ENCODE assay signal across 9 mouse cellular contexts in the genomic region with DNA sequence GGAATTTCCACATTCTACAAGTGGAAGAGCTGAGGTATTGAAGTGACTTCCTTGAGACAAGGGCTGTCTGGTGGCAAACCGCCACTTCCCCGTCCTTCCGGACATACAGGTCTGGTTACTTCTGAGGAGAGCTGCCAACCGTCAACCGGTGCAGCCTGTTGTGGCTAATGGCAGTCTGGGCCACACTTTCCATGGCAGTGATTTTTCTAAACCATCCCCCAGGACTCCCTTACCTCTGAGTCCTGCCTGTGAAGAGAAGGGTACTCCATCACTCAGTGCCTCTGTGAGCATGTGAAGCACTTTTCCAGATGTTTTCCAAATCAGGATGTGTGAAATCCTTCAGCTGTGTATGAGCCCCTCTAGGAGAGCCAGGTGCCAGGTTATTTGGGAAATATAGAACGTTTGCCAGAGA.
DNase-seq lines count a peak whose midpoint lies in the region; ATAC-seq and TF ChIP-seq lines count a peak whose summit lies in the region.
"Had no signal": no experiment of that assay in that cellular context is flagged by ENCODE, and none has a peak within 500 bp of the region (broad histone marks: within the 10 kb centered on the region; RNA-seq: fewer than 3 reads in every experiment).

No protein-coding gene starts in this region.

- no peak overlapping the region for H3K4me3 ChIP-seq in embryonic facial prominence, embryonic 14.5 days (ENCODE audit: low read depth, low read length)
- H3K4me3 ChIP-seq in limb, embryonic 12.5 days (replicated peaks): no peak overlapping the region
- no peak overlapping the region for H3K4me3 ChIP-seq in neural tube, embryonic 11.5 days (ENCODE audit: low read depth, low read length)
- no peak overlapping the region for H3K4me3 ChIP-seq in cerebellum, adult 2 months (replicated peaks; ENCODE audit: insufficient read depth, low read depth, low read length)
- H3K4me3 ChIP-seq in layer of hippocampus, adult 2 months: no peak overlapping the region

- no peak overlapping the region for H3K4me2 ChIP-seq in embryonic facial prominence, embryonic 14.5 days (ENCODE audit: low read depth, low read length)
- no peak overlapping the region for H3K4me2 ChIP-seq in limb, embryonic 12.5 days
- no peak overlapping the region for H3K4me2 ChIP-seq in neural tube, embryonic 11.5 days (ENCODE audit: low read depth)

- no peak for TF ChIP-seq POLR2A in cerebellum, adult 2 months (IDR thresholded peaks at IDR 0.05; ENCODE audit: borderline replicate concordance, insufficient read depth, low read length)

- H3K9ac ChIP-seq in embryonic facial prominence, embryonic 14.5 days (ENCODE audit: low read depth, low read length): no peak overlapping the region
- no peak overlapping the region for H3K9ac ChIP-seq in limb, embryonic 12.5 days (replicated peaks)
- H3K9ac ChIP-seq in neural tube, embryonic 11.5 days (ENCODE audit: low read length): no peak overlapping the region

- peak; percentile 81 for ATAC-seq in embryonic facial prominence, embryonic 14.5 days (ENCODE audit: low read depth)
- no peak for ATAC-seq in limb, embryonic 12.5 days (ENCODE audit: insufficient number of reproducible peaks, insufficient read depth, low FRiP score, low TSS enrichment, low read depth)
- ATAC-seq in neural tube, embryonic 11.5 days (ENCODE audit: insufficient read depth, low FRiP score, low TSS enrichment): no peak
- ATAC-seq: midbrain, embryonic 16.5 days had no signal

- H3K27me3 ChIP-seq in embryonic facial prominence, embryonic 14.5 days (replicated peaks; ENCODE audit: control insufficient read depth, insufficient read depth, low read length): no peaks in the 10 kb centered on the region
- H3K27me3 ChIP-seq in limb, embryonic 12.5 days: no peaks in the 10 kb centered on the region
- H3K27me3 ChIP-seq in neural tube, embryonic 11.5 days (ENCODE audit: control insufficient read depth, insufficient read depth, low read length): no peaks in the 10 kb centered on the region
- no peaks in the 10 kb centered on the region for H3K27me3 ChIP-seq in cerebellum, adult 2 months (ENCODE audit: control insufficient read depth, insufficient read depth, low read length)

- WGBS in embryonic facial prominence, embryonic 14.5 days: 54% methylated on average over 6 of the region's 6 CpGs
- WGBS in limb, embryonic 12.5 days: 48% methylated on average over 6 of the region's 6 CpGs
- WGBS in neural tube, embryonic 11.5 days: 67% methylated on average over 6 of the region's 6 CpGs
- WGBS in cerebellum, adult 2 months: 81% methylated on average over 6 of the region's 6 CpGs

- no peaks in the 10 kb centered on the region for H3K4me1 ChIP-seq in embryonic facial prominence, embryonic 14.5 days (ENCODE audit: control insufficient read depth, insufficient read depth, low read length)
- H3K4me1 ChIP-seq in limb, embryonic 12.5 days (replicated peaks): no peaks in the 10 kb centered on the region; the same call in 1 of the 2 replicates
- no peaks in the 10 kb centered on the region for H3K4me1 ChIP-seq in neural tube, embryonic 11.5 days (ENCODE audit: control insufficient read depth, insufficient read depth, low read length)
- no peaks in the 10 kb centered on the region for H3K4me1 ChIP-seq in cerebellum, adult 2 months (ENCODE audit: control insufficient read depth, insufficient read depth, low read length)

- H3K9me3 ChIP-seq in embryonic facial prominence, embryonic 14.5 days (ENCODE audit: control insufficient read depth, low read length): no peaks in the 10 kb centered on the region
- no peaks in the 10 kb centered on the region for H3K9me3 ChIP-seq in limb, embryonic 12.5 days
- H3K9me3 ChIP-seq in neural tube, embryonic 11.5 days (ENCODE audit: control insufficient read depth, low read length): no peaks in the 10 kb centered on the region

- no peak for TF ChIP-seq CTCF in cerebellum, adult 2 months (IDR thresholded peaks at IDR 0.05; ENCODE audit: borderline replicate concordance, insufficient read depth, low read depth, low read length)
- no peak for TF ChIP-seq CTCF in layer of hippocampus, adult 2 months (conservative IDR thresholded peaks at IDR 0.05)

- no peak overlapping the region for H3K27ac ChIP-seq in embryonic facial prominence, embryonic 14.5 days (replicated peaks; ENCODE audit: low read depth, low read length)
- peak overlapping the region; percentile 42; the same call in 1 of the 2 replicates for H3K27ac ChIP-seq in limb, embryonic 12.5 days
- no peak overlapping the region for H3K27ac ChIP-seq in neural tube, embryonic 11.5 days (ENCODE audit: low read depth, low read length)
- no peak overlapping the region for H3K27ac ChIP-seq in cerebellum, adult 2 months (ENCODE audit: insufficient read depth, low read length)
- H3K27ac ChIP-seq in layer of hippocampus, adult 2 months: no peak overlapping the region

- DNase-seq in embryo, embryonic 10 days (ENCODE audit: low spot score): peak; percentile 9
- DNase-seq in embryo, embryonic 9.5 days (ENCODE audit: extremely low spot score): no peak
- peak; percentile 73 for DNase-seq in embryonic facial prominence, embryonic 14.5 days (ENCODE audit: low spot score)
- peak; percentile 20 for DNase-seq in neural tube, embryonic 11.5 days (ENCODE audit: low spot score)
- DNase-seq in cerebellum, adult 2 months: no peak
- no peak for DNase-seq in adrenal gland, postnatal 10 days
- no peak for DNase-seq in layer of hippocampus, adult 2 months (ENCODE audit: low spot score in 2 of 2)

- no peaks in the 10 kb centered on the region for H3K36me3 ChIP-seq in embryonic facial prominence, embryonic 14.5 days (ENCODE audit: control insufficient read depth, insufficient read depth, low read length)
- H3K36me3 ChIP-seq in limb, embryonic 12.5 days: no peaks in the 10 kb centered on the region
- H3K36me3 ChIP-seq in neural tube, embryonic 11.5 days (ENCODE audit: control insufficient read depth, insufficient read depth, low read length): no peaks in the 10 kb centered on the region

Comparison
In these comparisons a context has a peak if more than half of its experiments do, and no peak if none do; other contexts are left out.
1. DNase-seq: peak in embryo, embryonic 10 days (single experiment), embryonic facial prominence, embryonic 14.5 days (single experiment) and neural tube, embryonic 11.5 days (single experiment); none in embryo, embryonic 9.5 days (single experiment), cerebellum, adult 2 months (0 of 2), adrenal gland, postnatal 10 days (single experiment) and layer of hippocampus, adult 2 months (0 of 2).